Mouse (Mus musculus) testis, postnatal 10 days (tissue): ENCODE data around the gene Grin1.
"Not testable (repeated sequence)": the region's sequence is repeated elsewhere in the genome, so short reads cannot be mapped to it uniquely, and the experiment has no call there.

Experiments used
- DNase-seq: peaks from one replicate; pipeline ENCODE4 v3.0.0; 2021; ENCODE audit warnings: low spot score

Gene Grin1

GRCm38 (mm10) chr2:25286837-25287636 lies 31.9 kb downstream of the Grin1 start:
- no peak for DNase-seq

- DNase-seq, result no peak
These were observed 32.7 kb downstream of the Grin1 start for GRCm38 (mm10) chr2:25286314-25286713.

- no peak for DNase-seq
These were observed 33.4 kb downstream of the Grin1 start for GRCm38 (mm10) chr2:25285551-25285950.

- peak; percentile 91 for DNase-seq
These were observed 39.8 kb downstream of the Grin1 start for GRCm38 (mm10) chr2:25278928-25279882.

GRCm38 (mm10) chr2:25273010-25273409 lies 46.0 kb downstream of the Grin1 start:
- DNase-seq, result no peak

- no peak for DNase-seq
These were observed 46.5 kb downstream of the Grin1 start for GRCm38 (mm10) chr2:25272515-25272914.

- DNase-seq, result peak; percentile 99
These were observed 47.0 kb downstream of the Grin1 start, which contains the start of the genes Ssna1 and Anapc2 for GRCm38 (mm10) chr2:25271827-25272511. Ssna1 (minus strand) TSS chr2:25272438. Anapc2 (plus strand) TSS chr2:25272478.

GRCm38 (mm10) chr2:25267746-25268309 lies 51.2 kb downstream of the Grin1 start:
- DNase-seq, result no peak

- DNase-seq, result no peak
These were observed 51.7 kb downstream of the Grin1 start for GRCm38 (mm10) chr2:25267241-25267640.

- no peak for DNase-seq
These were observed 52.3 kb downstream of the Grin1 start for GRCm38 (mm10) chr2:25266720-25267119.

- DNase-seq, result no peak
These were observed 52.9 kb downstream of the Grin1 start for GRCm38 (mm10) chr2:25265897-25266656.

GRCm38 (mm10) chr2:25264851-25265250 lies 54.1 kb downstream of the Grin1 start:
- DNase-seq, result no peak

- no peak for DNase-seq
These were observed 54.7 kb downstream of the Grin1 start for GRCm38 (mm10) chr2:25264286-25264660.

GRCm38 (mm10) chr2:25263623-25264285 lies 55.2 kb downstream of the Grin1 start:
- DNase-seq, result no peak

GRCm38 (mm10) chr2:25262795-25263622 lies 56.0 kb downstream of the Grin1 start:
- DNase-seq, result peak; percentile 62

GRCm38 (mm10) chr2:25262291-25262767 lies 56.7 kb downstream of the Grin1 start, which contains the start of gene Tprn:
Tprn (plus strand) TSS chr2:25262618.
- peak; percentile 93 for DNase-seq

GRCm38 (mm10) chr2:25261870-25262269 lies 57.1 kb downstream of the Grin1 start:
- no peak for DNase-seq

- no peak for DNase-seq
These were observed 60.1 kb downstream of the Grin1 start for GRCm38 (mm10) chr2:25258887-25259286.

GRCm38 (mm10) chr2:25257250-25257649 lies 61.7 kb downstream of the Grin1 start:
- DNase-seq, result not testable (repeated sequence)
